Comparison of ENCODE assay signal across 8 mouse cellular contexts in the genomic region with DNA sequence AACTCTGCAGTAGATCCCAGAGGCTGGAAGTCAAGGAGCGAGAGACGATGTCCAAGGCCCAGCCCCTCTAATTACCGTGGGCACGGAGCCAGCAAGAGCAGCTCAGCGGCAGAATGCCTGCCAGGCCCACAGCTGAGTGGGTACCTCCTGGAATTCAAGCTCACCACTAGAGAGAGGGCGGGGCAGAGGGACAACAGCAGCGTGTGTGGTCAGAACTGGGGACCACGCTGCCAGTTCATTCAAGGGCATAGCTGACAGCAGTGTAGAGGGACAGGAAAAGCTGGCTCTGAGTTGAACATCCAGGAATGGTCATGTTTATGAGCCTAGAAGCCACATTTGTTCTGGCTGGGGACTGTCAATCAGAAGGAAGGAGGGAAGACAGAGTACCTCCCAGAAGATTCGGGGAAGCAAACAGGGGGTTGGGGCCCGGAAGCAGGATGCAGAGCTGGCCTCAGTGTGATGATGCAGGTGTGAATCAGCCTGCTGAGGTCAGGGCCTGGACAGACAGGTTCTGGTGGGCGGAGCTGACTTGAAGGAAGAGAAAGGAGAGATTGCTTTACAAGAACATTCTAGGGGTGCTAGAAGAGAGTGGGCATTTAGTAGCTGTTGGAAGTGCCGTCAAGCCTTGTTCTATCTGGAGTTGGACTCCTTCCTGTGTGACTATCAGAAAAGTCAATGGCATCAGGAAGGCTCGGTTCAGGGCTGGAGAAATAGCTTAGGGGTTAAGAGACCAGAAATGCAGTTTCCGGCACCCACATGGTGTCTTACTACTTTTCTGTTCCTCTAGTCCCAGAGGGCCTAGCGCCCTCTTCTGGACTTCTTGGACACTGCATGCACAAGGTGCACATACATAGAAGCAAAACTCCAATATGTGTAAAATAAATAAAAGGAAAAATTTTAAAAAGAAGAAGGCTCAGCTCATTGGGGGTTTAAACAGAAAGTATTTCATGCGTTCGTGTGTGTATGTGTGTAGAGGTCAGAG. TPM values are rescaled to one million over a fixed set of nuclear protein-coding genes. Genes with fewer than 3 reads are reported as not detected.
DNase-seq lines count a peak whose midpoint lies in the region.

No protein-coding gene starts in this region.

- DNase-seq in cerebellum, postnatal 10 days: peak; percentile 76 to 82
- DNase-seq in cerebellum, adult 11-12 months: no peak
- peak; percentile 2 for DNase-seq in right cerebral cortex, adult 18-20 months
- DNase-seq in right cerebral cortex, adult 2 months (ENCODE audit: low spot score in 2 of 2): no peak
- DNase-seq in kidney, adult 9 months: peak; percentile 8
- DNase-seq in right cerebral cortex, postnatal 4 days: peak; percentile 32
- no peak for DNase-seq in layer of hippocampus, postnatal 25 days (ENCODE audit: extremely low spot score in 1 of 2, low spot score in 1 of 2)
- DNase-seq in left cerebral cortex, adult 9 months (ENCODE audit: low spot score in 2 of 2): no peak

RNA-seq across cellular contexts. Expression of a gene that starts 37.5 kb away (rescaled TPM):
- 10 to 100 TPM; 34.1 to 36.6 TPM for total RNA-seq in layer of hippocampus, postnatal 25 days (2021)

Comparison
In these comparisons a context has a peak if more than half of its experiments do, and no peak if none do; other contexts are left out.
1. DNase-seq: peak in cerebellum, postnatal 10 days (2 of 2), right cerebral cortex, adult 18-20 months (single experiment), kidney, adult 9 months (single experiment) and right cerebral cortex, postnatal 4 days (single experiment); none in cerebellum, adult 11-12 months (single experiment), right cerebral cortex, adult 2 months (0 of 2), layer of hippocampus, postnatal 25 days (0 of 2) and left cerebral cortex, adult 9 months (0 of 2).